Mouse (Mus musculus) liver, adult 2 months (tissue): ENCODE measurements around the gene Nrarp. TPM values are rescaled to one million over a fixed set of nuclear protein-coding genes. Genes with fewer than 3 reads are reported as not detected.

ENCODE experiments used
- DNase-seq: peaks from one replicate; pipeline ENCODE4 v3.0.0-alpha.2; 2011; ENCODE audit warnings: low read depth, low spot score; ENCODE audit errors: extremely low read depth
- H3K27ac ChIP-seq: fragments of 200-500 bp; replicated peaks from 2 replicates; pipeline ENCODE4 v1.5.1; 2012; ENCODE audit warnings: low read depth, mild to moderate bottlenecking, control low read depth, inconsistent platforms, low read length; ENCODE audit not compliant: insufficient read depth
- H3K27me3 ChIP-seq: fragments of 200-500 bp; 2 replicates; pipeline ENCODE4 v1.6.1; 2012; ENCODE audit warnings: mild to moderate bottlenecking, moderate library complexity, low read length, inconsistent platforms; ENCODE audit not compliant: control insufficient read depth, insufficient read depth
- H3K36me3 ChIP-seq: fragments of 200-500 bp; 2 replicates; pipeline ENCODE4 v1.6.1; 2012; ENCODE audit warnings: low read length, inconsistent platforms; ENCODE audit not compliant: control insufficient read depth, insufficient read depth
- H3K4me1 ChIP-seq: fragments of 200-500 bp; 2 replicates; pipeline ENCODE4 v1.6.1; 2011; ENCODE audit warnings: low read length; ENCODE audit not compliant: control insufficient read depth, insufficient read depth
- H3K4me3 ChIP-seq: fragments of 200-500 bp; 2 replicates; pipeline ENCODE4 v1.5.1; 2011; ENCODE audit warnings: low read depth, mild to moderate bottlenecking, control low read depth, low read length, moderate library complexity; ENCODE audit not compliant: insufficient read depth
- H3K79me2 ChIP-seq: fragments of 200-500 bp; 2 replicates; pipeline ENCODE4 v1.6.1; 2012; ENCODE audit warnings: inconsistent platforms, mild to moderate bottlenecking, low read length, moderate library complexity; ENCODE audit not compliant: control insufficient read depth, insufficient read depth
- H3K9ac ChIP-seq: fragments of 200-500 bp; 2 replicates; pipeline ENCODE4 v1.6.1; 2012; ENCODE audit warnings: low read depth, mild to moderate bottlenecking, control low read depth, inconsistent platforms, low read length
- CTCF ChIP-seq: fragments of 200-500 bp; IDR thresholded peaks from 2 replicates; pipeline ENCODE4 v1.5.1; 2011; ENCODE audit warnings: low read depth, low read length, control low read depth
- POLR2A ChIP-seq: fragments of 200-500 bp; IDR thresholded peaks from 2 replicates; pipeline ENCODE4 v1.6.1; 2011; ENCODE audit warnings: low read length, control low read depth; ENCODE audit not compliant: insufficient read depth; ENCODE audit errors: extremely low read depth
- WGBS: fragments of 180-500 bp; shearing (Covaris S2); methylation state at CpG from one replicate; pipeline ENCODE4 v1.1.7; 2018; 5-methylcytosine and 5-hydroxymethylcytosine counted together
- polyA plus RNA-seq: library from polyadenylated mRNA; depleted of rRNA; stranded (reverse); fragments of >200 nt; gene quantifications from 2 replicates; pipeline ENCODE4 v1.2.3, GENCODE M21; 2012
- total RNA-seq: library from RNA; depleted of rRNA; stranded (reverse); fragments of >200 nt; gene quantifications from 2 replicates; pipeline ENCODE4 v1.2.3, GENCODE M21; 2014

The Nrarp gene
- total and polyA plus RNA-seq, 2 experiments: 0.74 to 1.6 TPM

DNA sequence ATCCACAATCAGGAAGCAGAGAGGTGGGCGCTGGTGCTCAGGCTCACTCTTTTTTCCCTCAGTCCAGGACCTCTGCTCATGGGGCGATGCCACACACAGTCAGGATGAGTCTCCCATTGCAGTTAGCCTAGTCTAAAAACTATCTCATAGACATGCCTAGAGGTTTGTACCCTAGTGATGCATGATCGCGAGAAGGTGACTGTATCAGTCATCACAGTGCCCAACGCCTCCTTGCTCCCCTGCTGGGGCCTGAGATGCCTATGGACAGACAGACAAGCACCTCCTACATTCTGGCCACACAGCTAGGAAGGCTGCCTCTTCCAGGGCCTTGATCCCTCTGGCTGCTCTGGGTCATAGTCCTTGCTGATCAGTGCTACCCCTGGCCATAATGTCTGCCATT is 33.2 kb upstream of the Nrarp start:
- H3K4me1 ChIP-seq: peaks cover 6% of the 10 kb centered on the region; the same call in 1 of the 2 replicates
- 96% methylated on average over 5 of the region's 5 CpGs for WGBS

DNA sequence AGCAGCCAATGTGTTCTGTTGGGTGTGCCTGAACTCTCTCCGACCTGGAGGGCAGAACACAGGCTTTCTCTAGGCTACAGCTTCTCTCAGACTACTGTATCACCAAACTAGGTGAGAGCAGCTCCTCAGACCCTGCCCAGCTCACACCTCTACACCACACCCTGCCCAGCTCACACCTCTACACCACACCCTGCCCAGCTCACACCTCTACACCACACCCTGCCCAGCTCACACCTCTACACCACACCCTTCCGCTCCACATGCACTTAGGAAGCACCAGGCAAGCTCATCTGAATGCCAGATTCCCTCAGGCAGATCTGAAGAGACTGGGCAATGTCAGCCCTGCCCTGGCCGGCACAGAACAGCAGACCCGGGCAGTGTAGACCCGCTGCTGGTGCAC is 32.7 kb upstream of the Nrarp start:
- Histone ChIP-seq H3K79me2 (no peaks in the 10 kb centered on the region), H3K4me1 (peaks cover 6% of the 10 kb centered on the region; the same call in 1 of the 2 replicates), H3K27me3 (no peaks in the 10 kb centered on the region), H3K36me3 (no peaks in the 10 kb centered on the region), H3K27ac (no peak overlapping the region), H3K9ac (no peak overlapping the region), H3K4me3 (no peak overlapping the region)
- TF ChIP-seq CTCF: no peak
- TF ChIP-seq POLR2A: no peak
- 92% methylated on average over 5 of the region's 5 CpGs for WGBS
- no peak for DNase-seq

More for the DNA sequence above, 33.2 kb upstream of the Nrarp start:
- no peak overlapping the region for H3K27ac ChIP-seq
- H3K36me3 ChIP-seq: no peaks in the 10 kb centered on the region
- no peak overlapping the region for H3K4me3 ChIP-seq
- H3K9ac ChIP-seq: no peak overlapping the region
- no peak for DNase-seq
- H3K79me2 ChIP-seq: no peaks in the 10 kb centered on the region
- no peaks in the 10 kb centered on the region for H3K27me3 ChIP-seq
- TF ChIP-seq CTCF (no peak), POLR2A (no peak)

DNA sequence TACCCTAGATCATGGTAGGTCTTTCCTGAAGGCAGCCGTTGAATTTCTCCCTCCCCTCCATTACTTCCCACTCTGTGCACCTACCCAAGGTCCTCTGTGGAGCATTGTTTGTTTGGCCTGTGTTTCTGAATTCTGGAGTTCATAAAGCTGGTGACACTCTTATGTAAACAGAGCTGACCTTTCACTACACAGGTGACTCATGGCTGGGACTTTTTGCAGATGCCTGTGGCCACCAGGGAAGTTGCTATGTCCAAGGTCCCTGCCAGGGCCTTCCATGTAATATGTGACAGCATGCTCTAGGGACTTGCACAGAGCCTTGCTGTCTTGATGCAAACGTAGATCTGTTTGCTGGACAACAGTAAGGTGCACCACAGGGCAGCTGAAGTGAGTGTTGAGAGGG is 30.9 kb upstream of the Nrarp start:
- DNase-seq: peak; percentile 64
- Histone ChIP-seq H3K27ac (no peak overlapping the region), H3K4me3 (no peak overlapping the region), H3K79me2 (no peaks in the 10 kb centered on the region), H3K36me3 (no peaks in the 10 kb centered on the region), H3K9ac (no peak overlapping the region), H3K4me1 (peaks cover 6% of the 10 kb centered on the region; the same call in 1 of the 2 replicates), H3K27me3 (no peaks in the 10 kb centered on the region)
- TF ChIP-seq POLR2A (no peak), CTCF (no peak)
- WGBS: 33% methylated on average over 2 of the region's 2 CpGs

DNA sequence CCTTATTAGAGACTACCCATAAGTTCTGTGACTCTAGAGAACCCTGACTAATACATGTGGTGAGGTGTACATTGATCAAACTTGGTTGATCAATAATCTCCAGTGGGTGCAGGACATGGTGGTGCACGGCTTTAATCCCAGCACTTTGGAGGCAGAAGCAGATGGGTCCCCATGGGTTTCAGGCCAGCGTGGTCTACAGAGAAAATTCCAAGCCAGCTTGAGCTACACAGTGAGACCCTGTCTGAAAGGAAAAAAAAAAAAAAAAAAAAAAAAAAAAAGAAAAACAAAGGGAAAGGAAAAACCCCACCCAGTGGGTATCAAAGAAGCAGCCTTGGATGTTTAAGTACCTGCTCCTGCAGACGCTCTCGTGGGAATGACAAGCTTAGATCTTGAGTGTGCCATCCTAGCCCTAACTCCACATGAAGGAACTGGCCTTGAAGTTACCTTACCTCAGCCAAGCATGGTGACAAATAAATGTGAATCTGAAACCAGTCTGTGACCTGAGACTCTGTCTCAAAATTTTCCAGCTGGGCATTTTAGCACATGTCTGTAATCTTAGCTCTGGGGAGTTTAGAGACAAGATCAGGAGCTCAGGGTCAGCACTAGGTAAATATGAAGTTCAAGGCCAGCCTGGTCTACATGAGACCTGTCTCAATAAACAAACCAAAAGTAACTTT is 29.1 kb upstream of the Nrarp start:
- H3K4me3 ChIP-seq: no peak overlapping the region
- H3K27me3 ChIP-seq: no peaks in the 10 kb centered on the region
- no peak overlapping the region for H3K27ac ChIP-seq
- H3K36me3 ChIP-seq: no peaks in the 10 kb centered on the region
- no peak for TF ChIP-seq CTCF
- TF ChIP-seq POLR2A: no peak
- 84% methylated on average over 4 of the region's 4 CpGs for WGBS
- peaks cover 11% of the 10 kb centered on the region; the same call in 1 of the 2 replicates for H3K4me1 ChIP-seq
- no peaks in the 10 kb centered on the region for H3K79me2 ChIP-seq
- DNase-seq: peak; percentile 25
- H3K9ac ChIP-seq: no peak overlapping the region

DNA sequence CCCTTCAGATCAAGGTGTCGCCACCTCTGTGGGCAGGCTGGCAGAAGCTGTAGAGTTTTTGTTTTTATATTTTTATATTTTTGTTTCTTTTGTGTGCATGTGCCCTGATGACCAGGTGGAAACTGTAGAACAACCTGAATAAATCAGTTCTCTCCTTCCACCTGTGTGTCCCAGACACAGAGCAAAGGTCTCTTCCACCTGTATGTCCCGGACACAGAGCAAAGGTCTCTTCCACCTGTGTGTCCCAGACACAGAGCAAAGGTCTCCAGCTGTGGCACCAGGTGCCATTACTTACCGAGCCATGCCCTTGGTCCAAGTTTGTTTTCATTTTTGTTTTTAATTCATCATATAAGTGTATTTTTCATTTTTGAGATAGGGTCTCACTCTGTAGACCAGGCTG is 24.4 kb upstream of the Nrarp start:
- no peak for TF ChIP-seq CTCF
- TF ChIP-seq POLR2A: no peak
- peak; percentile 86 for DNase-seq
- Histone ChIP-seq H3K9ac (no peak overlapping the region), H3K4me1 (peaks cover 5% of the 10 kb centered on the region; the same call in 1 of the 2 replicates), H3K36me3 (no peaks in the 10 kb centered on the region), H3K79me2 (no peaks in the 10 kb centered on the region), H3K27me3 (no peaks in the 10 kb centered on the region), H3K27ac (peak overlapping the region; percentile 14; the same call in 1 of the 2 replicates), H3K4me3 (no peak overlapping the region)
- WGBS: 47% methylated on average over 3 of the region's 3 CpGs

GRCm38 (mm10) chr2:25156990-25157389 is 23.6 kb upstream of the Nrarp start:
- TF ChIP-seq CTCF (no peak), POLR2A (no peak)
- no peak overlapping the region for H3K27ac ChIP-seq
- no peaks in the 10 kb centered on the region for H3K79me2 ChIP-seq
- H3K27me3 ChIP-seq: no peaks in the 10 kb centered on the region
- H3K4me3 ChIP-seq: no peak overlapping the region
- H3K9ac ChIP-seq: no peak overlapping the region
- 42% methylated on average over 2 of the region's 2 CpGs for WGBS
- DNase-seq: no peak
- peaks cover 5% of the 10 kb centered on the region; the same call in 1 of the 2 replicates for H3K4me1 ChIP-seq
- no peaks in the 10 kb centered on the region for H3K36me3 ChIP-seq
